In genomic region chr4:41653296-41653695, GRCm38 (mm10) we compare ENCODE assay signal across 8 mouse cellular contexts. TPM values are rescaled to one million over a fixed set of nuclear protein-coding genes. Genes with fewer than 3 reads are reported as not detected.
DNase-seq lines count a peak whose midpoint lies in the region; ATAC-seq and TF ChIP-seq lines count a peak whose summit lies in the region.

No protein-coding gene starts in this region.

- no peak overlapping the region for H3K9ac ChIP-seq in CH12.LX (ENCODE audit: insufficient read depth, low read depth)

- peak; percentile 24 to 87; a peak in 3 of 4 replicates for TF ChIP-seq CTCF in CH12.LX (conservative IDR thresholded peaks at IDR 0.05 in 1 of 2, IDR thresholded peaks at IDR 0.05 in 1 of 2; ENCODE audit: low read depth in 2 of 2, low read length in 2 of 2)

- peak; percentile 68 for TF ChIP-seq RAD21 in CH12.LX (IDR thresholded peaks at IDR 0.05; ENCODE audit: low read depth, low read length)

- intact Hi-C loops in heart, postnatal 10 days (cut with DNase I), result loop anchor here (1.0 to 10.0 kb wide), 3 partner anchors 39 to 184 kb away; no protein-coding TSS in a partner anchor

- in situ Hi-C loops in CH12.LX (cut with MboI; ENCODE audit: low pct_ligation_motif_present, low pct_unique_long_range_greater_than_20kb, low sequenced_read_pairs), result loop anchor here (10.0 kb wide), 1 partner anchor 48 kb away; no protein-coding TSS in a partner anchor

- no peak overlapping the region for H3K4me2 ChIP-seq in CH12.LX (ENCODE audit: insufficient read depth, low read depth, poor library complexity, severe bottlenecking)

- TF ChIP-seq POLR2A in CH12.LX (IDR thresholded peaks at IDR 0.05; ENCODE audit: low read depth, low read length), result no peak

- no peak overlapping the region for H3K27ac ChIP-seq in CH12.LX (ENCODE audit: insufficient read depth, low read depth)

- dilution Hi-C loops in CH12.LX (cut with MboI; ENCODE audit: extremely low pct_ligation_motif_present, extremely low pct_unique_long_range_greater_than_20kb, low sequenced_read_pairs), result no loop called here

- H3K36me3 ChIP-seq in CH12.LX (replicated peaks in 1 of 2; ENCODE audit: control insufficient read depth in 1 of 2, insufficient read depth in 1 of 2, low read length in 1 of 2), result no peaks in the 10 kb centered on the region

- DNase-seq in CH12.LX (ENCODE audit: extremely low read depth), result peak; percentile 72
- peak; percentile 66 for DNase-seq in adrenal gland, adult 2 months
- peak; percentile 65 for DNase-seq in embryo, embryonic 11.5 days (ENCODE audit: low read depth, low spot score)
- peak; percentile 70 to 84 for DNase-seq in heart, postnatal 10 days
- peak; percentile 74 to 92 for DNase-seq in kidney, postnatal 36 days
- DNase-seq in lung, postnatal 25 days (ENCODE audit: low spot score), result peak; percentile 62
- peak; percentile 77 to 82 for DNase-seq in right cerebral cortex, adult 2 months (ENCODE audit: low spot score in 2 of 2)

- no peak for TF ChIP-seq EP300 in CH12.LX (IDR thresholded peaks at IDR 0.05; ENCODE audit: low read length)

- H3K79me2 ChIP-seq in CH12.LX (replicated peaks; ENCODE audit: control insufficient read depth, extremely low read depth, insufficient read depth, poor library complexity, severe bottlenecking), result no peaks in the 10 kb centered on the region

- no peak overlapping the region for H3K4me3 ChIP-seq in CH12.LX (replicated peaks in 1 of 3; ENCODE audit: low read depth in 2 of 3, low read length in 2 of 3, poor library complexity in 1 of 3)

- peaks cover 75% of the 10 kb centered on the region for H3K27me3 ChIP-seq in CH12.LX (replicated peaks)

- peaks cover 0 to 3% of the 10 kb centered on the region in 2 experiments; a peak in 1 of 4 replicates for H3K4me1 ChIP-seq in CH12.LX (ENCODE audit: control insufficient read depth in 1 of 2, insufficient read depth in 2 of 2)

- no peak for ATAC-seq in erythroblast, adult 5-6 weeks (replicated peaks; ENCODE audit: low FRiP score, poor library complexity, severe bottlenecking)

- H3K9me3 ChIP-seq in CH12.LX (replicated peaks; ENCODE audit: low read length), result no peaks in the 10 kb centered on the region

TF ChIP-seq in CH12.LX, 34 proteins besides CTCF, POLR2A, EP300 and RAD21:
- TF ChIP-seq ETS1 (conservative IDR thresholded peaks at IDR 0.05; ENCODE audit: low read depth, low read length) (no peak), GABPA (IDR thresholded peaks at IDR 0.05; ENCODE audit: insufficient replicate concordance, low read depth, low read length) (no peak), HCFC1 (IDR thresholded peaks at IDR 0.05; ENCODE audit: low read depth, low read length) (no peak), SMC3 (IDR thresholded peaks at IDR 0.05; ENCODE audit: low read depth, low read length) (peak; percentile 95), ZKSCAN1 (IDR thresholded peaks at IDR 0.05; ENCODE audit: borderline replicate concordance, low read depth, low read length) (no peak), ZMIZ1 (IDR thresholded peaks at IDR 0.05; ENCODE audit: low read depth, low read length) (no peak), IRF4 (IDR thresholded peaks at IDR 0.05; ENCODE audit: low read depth, low read length) (peak; percentile 24; the same call in 1 of the 2 replicates), TBP (conservative IDR thresholded peaks at IDR 0.05; ENCODE audit: low read depth, low read length) (no peak), MAFK (IDR thresholded peaks at IDR 0.05; ENCODE audit: insufficient replicate concordance, low read length) (no peak), RCOR1 (conservative IDR thresholded peaks at IDR 0.05; ENCODE audit: low read depth, low read length) (no peak), NELFE (IDR thresholded peaks at IDR 0.05; ENCODE audit: low read depth, low read length) (0 out of 2 replicates have a peak, but pooled peaks have one; percentile 27), TCF12 (IDR thresholded peaks at IDR 0.05; ENCODE audit: low read depth, low read length) (no peak), MAZ (IDR thresholded peaks at IDR 0.05; ENCODE audit: low read depth, low read length) (no peak), ZC3H11A (IDR thresholded peaks at IDR 0.05; ENCODE audit: low read depth, low read length) (peak; percentile 37; the same call in 1 of the 2 replicates)
TF ChIP-seq in CH12.LX: peak in this region for 4.

RNA-seq across cellular contexts. Expression of gene Enho, which starts 13.2 kb away (rescaled TPM):
- total RNA-seq in CH12.LX (2012; rRNA removed), result 0.25 and 0.59 TPM in 2 replicates
- total RNA-seq in CH12.LX (2014; rRNA removed), result 0.17 TPM in 1 of 2 replicates, not detected in the other
- polyA plus RNA-seq in CH12.LX (2012; ENCODE audit: insufficient read length, low read depth), result not detected in 2 replicates
- total RNA-seq in adrenal gland, adult 2 months (2021), result 1 to 10 TPM; 2.9 to 4.6 TPM
- 13.2 and 20.9 TPM in 2 replicates for polyA plus RNA-seq in adrenal gland, adult 2 months (2012; rRNA removed)
- 1 to 10 TPM; 4.2 to 4.4 TPM for total RNA-seq in heart, postnatal 10 days (2021)
- total RNA-seq in erythroblast, adult 5-6 weeks (2015; ENCODE audit: low replicate concordance), result not detected in 2 replicates
- not detected in 2 replicates for total RNA-seq in erythroblast, adult 5-6 weeks (2017; ENCODE audit: low replicate concordance)

RNA-seq across cellular contexts. Expression of gene Cntfr, which starts 43.6 kb away (rescaled TPM):
- total RNA-seq in CH12.LX (2012; rRNA removed) (not detected in 2 replicates), CH12.LX (2014; rRNA removed) (not detected in 2 replicates)
- polyA plus RNA-seq in CH12.LX (2012; ENCODE audit: insufficient read length, low read depth), result not detected in 2 replicates
- 10 to 100 TPM; 37.6 to 62.3 TPM for total RNA-seq in adrenal gland, adult 2 months (2021)
- 70.6 and 72.3 TPM in 2 replicates for polyA plus RNA-seq in adrenal gland, adult 2 months (2012; rRNA removed)
- total RNA-seq in heart, postnatal 10 days (2021), result 1 to 10 TPM; 3.3 to 7.5 TPM
- total RNA-seq in erythroblast, adult 5-6 weeks (2015; ENCODE audit: low replicate concordance), result not detected in 2 replicates
- not detected in 2 replicates for total RNA-seq in erythroblast, adult 5-6 weeks (2017; ENCODE audit: low replicate concordance)

RNA-seq across cellular contexts. Expression of gene Il11ra1, which starts 46.5 kb away (rescaled TPM):
- 4.2 and 5.7 TPM in 2 replicates for total RNA-seq in CH12.LX (2012; rRNA removed)
- 1.2 and 1.3 TPM in 2 replicates for total RNA-seq in CH12.LX (2014; rRNA removed)
- polyA plus RNA-seq in CH12.LX (2012; ENCODE audit: insufficient read length, low read depth), result 4.8 and 6.9 TPM in 2 replicates
- 10 to 100 TPM; 53.0 to 90.8 TPM for total RNA-seq in adrenal gland, adult 2 months (2021)
- polyA plus RNA-seq in adrenal gland, adult 2 months (2012; rRNA removed), result 198 and 290 TPM in 2 replicates
- total RNA-seq in heart, postnatal 10 days (2021), result 10 to 100 TPM; 65.3 to 66.2 TPM
- total RNA-seq in erythroblast, adult 5-6 weeks (2015; ENCODE audit: low replicate concordance), result 4.6 and 7.5 TPM in 2 replicates
- 8.2 and 18.1 TPM in 2 replicates for total RNA-seq in erythroblast, adult 5-6 weeks (2017; ENCODE audit: low replicate concordance)

Comparison
In these comparisons a context has a peak if more than half of its experiments do, and no peak if none do; other contexts are left out.
1. RNA of gene Cntfr, which starts 43.6 kb away (total RNA-seq): 37.6 to 62.3 TPM in adrenal gland, adult 2 months; 3.3 to 7.5 TPM in heart, postnatal 10 days, not detected in CH12.LX and not detected in erythroblast, adult 5-6 weeks; every median in the first group is over 4 times any median in the second.
2. Peak in every context shown above with its lines, with median percentiles within 50 percentile points of each other: DNase-seq.